Mouse (Mus musculus): ENCODE results near the gene Kcnip4. TPM values are rescaled to one million over a fixed set of nuclear protein-coding genes. Genes with fewer than 3 reads are reported as not detected.
A peak's percentile ranks its signal among the peaks of the same experiment; 100 is the strongest.

Kcnip4 gene
- 10 to 100 TPM; 55.1 TPM for total RNA-seq (2021)

GRCm38 (mm10) chr5:49524394-49525241 is at the start of gene Kcnip4:
Gene Kcnip4, minus strand, starts transcription at chr5:49524907.
- DNase-seq (ENCODE audit: extremely low spot score in 1 of 2, low spot score in 1 of 2): peak; percentile 71 to 81

- no peak for DNase-seq (ENCODE audit: extremely low spot score in 1 of 2, low spot score in 1 of 2)
Observed at GRCm38 (mm10) chr5:49571876-49572275, 47.2 kb upstream of the Kcnip4 start.

- no peak for DNase-seq (ENCODE audit: extremely low spot score in 1 of 2, low spot score in 1 of 2)
Observed at GRCm38 (mm10) chr5:49563751-49564150, 39.0 kb upstream of the Kcnip4 start.

- no peak for DNase-seq (ENCODE audit: extremely low spot score in 1 of 2, low spot score in 1 of 2)
Observed at GRCm38 (mm10) chr5:49557436-49557835, 32.7 kb upstream of the Kcnip4 start.

GRCm38 (mm10) chr5:49547884-49548283 is 23.2 kb upstream of the Kcnip4 start:
- DNase-seq (ENCODE audit: extremely low spot score in 1 of 2, low spot score in 1 of 2): peak in 1 of 2 experiments; percentile 8

- no peak for DNase-seq (ENCODE audit: extremely low spot score in 1 of 2, low spot score in 1 of 2)
Observed at GRCm38 (mm10) chr5:49529362-49529761, 4.7 kb upstream of the Kcnip4 start.

- DNase-seq (ENCODE audit: extremely low spot score in 1 of 2, low spot score in 1 of 2): no peak
Observed at GRCm38 (mm10) chr5:49525242-49525612, 520 bp upstream of the Kcnip4 start.

GRCm38 (mm10) chr5:49523997-49524393 is 712 bp downstream of the Kcnip4 start:
- no peak for DNase-seq (ENCODE audit: extremely low spot score in 1 of 2, low spot score in 1 of 2)

- DNase-seq (ENCODE audit: extremely low spot score in 1 of 2, low spot score in 1 of 2): no peak
Observed at GRCm38 (mm10) chr5:49522986-49523385, 1.7 kb downstream of the Kcnip4 start.

- DNase-seq (ENCODE audit: extremely low spot score in 1 of 2, low spot score in 1 of 2): no peak
Observed at GRCm38 (mm10) chr5:49498743-49499142, 26.0 kb downstream of the Kcnip4 start.

GRCm38 (mm10) chr5:49487270-49487669 is 37.4 kb downstream of the Kcnip4 start:
- DNase-seq (ENCODE audit: extremely low spot score in 1 of 2, low spot score in 1 of 2): no peak

- DNase-seq (ENCODE audit: extremely low spot score in 1 of 2, low spot score in 1 of 2): no peak
Observed at GRCm38 (mm10) chr5:49470738-49471137, 54.0 kb downstream of the Kcnip4 start.

GRCm38 (mm10) chr5:49460643-49461276 is 63.9 kb downstream of the Kcnip4 start:
- no peak for DNase-seq (ENCODE audit: extremely low spot score in 1 of 2, low spot score in 1 of 2)

GRCm38 (mm10) chr5:49453100-49453499 is 71.6 kb downstream of the Kcnip4 start:
- DNase-seq (ENCODE audit: extremely low spot score in 1 of 2, low spot score in 1 of 2): no peak

GRCm38 (mm10) chr5:49451295-49451694 is 73.4 kb downstream of the Kcnip4 start:
- DNase-seq (ENCODE audit: extremely low spot score in 1 of 2, low spot score in 1 of 2): no peak

GRCm38 (mm10) chr5:49450876-49451275 is 73.8 kb downstream of the Kcnip4 start:
- no peak for DNase-seq (ENCODE audit: extremely low spot score in 1 of 2, low spot score in 1 of 2)

- no peak for DNase-seq (ENCODE audit: extremely low spot score in 1 of 2, low spot score in 1 of 2)
Observed at GRCm38 (mm10) chr5:49437236-49437635, 87.5 kb downstream of the Kcnip4 start.

GRCm38 (mm10) chr5:49427689-49428088 is 97.0 kb downstream of the Kcnip4 start:
- no peak for DNase-seq (ENCODE audit: extremely low spot score in 1 of 2, low spot score in 1 of 2)

- no peak for DNase-seq (ENCODE audit: extremely low spot score in 1 of 2, low spot score in 1 of 2)
Observed at GRCm38 (mm10) chr5:49419707-49420106, 105.0 kb downstream of the Kcnip4 start.

GRCm38 (mm10) chr5:49408351-49408750 is 116.4 kb downstream of the Kcnip4 start:
- no peak for DNase-seq (ENCODE audit: extremely low spot score in 1 of 2, low spot score in 1 of 2)

GRCm38 (mm10) chr5:49370543-49371076 is 154.1 kb downstream of the Kcnip4 start:
- no peak for DNase-seq (ENCODE audit: extremely low spot score in 1 of 2, low spot score in 1 of 2)
